Mouse (Mus musculus): Measurements from ENCODE around the gene Elf1.

Gene Elf1

GRCm38 (mm10) chr14:79557796-79558195, 76.8 kb downstream of the Elf1 start:
- in situ Hi-C loops (cut with MboI, MseI), result loop anchor here (25.0 kb wide), 1 partner anchor 170 kb away; the partner anchor contains the start of genes Mtrf1 (in 2 of the 2) and Naa16 (in 2 of the 2)

GRCm38 (mm10) chr14:79562745-79563144, 81.8 kb downstream of the Elf1 start:
- in situ Hi-C loops (cut with MboI, MseI), result loop anchor here (5.0 to 25.0 kb wide), 3 partner anchors 50 to 1868 kb away; partner anchors contain the start of genes Mtrf1 (in 2 of the 2) and Naa16 (in 2 of the 2)

- in situ Hi-C loops (cut with MboI, MseI), result loop anchor here (5.0 to 25.0 kb wide), 3 partner anchors 52 to 1870 kb away; partner anchors contain the start of genes Mtrf1 (in 2 of the 2) and Naa16 (in 2 of the 2)
Observed at GRCm38 (mm10) chr14:79564784-79565183, 83.8 kb downstream of the Elf1 start.

GRCm38 (mm10) chr14:79573482-79574191, 92.6 kb downstream of the Elf1 start:
- in situ Hi-C loops (cut with MboI, MseI), result loop anchor here (5.0 to 25.0 kb wide), 2 partner anchors 86 to 186 kb away; partner anchors contain the start of genes Mtrf1 (in 2 of the 2) and Naa16 (in 2 of the 2)

- in situ Hi-C loops (cut with MboI, MseI), result loop anchor here (5.0 to 25.0 kb wide), 2 partner anchors 87 to 187 kb away; partner anchors contain the start of genes Mtrf1 (in 2 of the 2) and Naa16 (in 2 of the 2)
Observed at GRCm38 (mm10) chr14:79574361-79574760, 93.4 kb downstream of the Elf1 start.

- in situ Hi-C loops (cut with MboI, MseI), result no loop called here
Observed at GRCm38 (mm10) chr14:79583526-79584245, 102.7 kb downstream of the Elf1 start.

- in situ Hi-C loops (cut with MboI, MseI), result no loop called here
Observed at GRCm38 (mm10) chr14:79586499-79587138, 105.6 kb downstream of the Elf1 start.

GRCm38 (mm10) chr14:79587139-79587851, 106.3 kb downstream of the Elf1 start, which contains the start of gene Sugt1:
Sugt1 (plus strand) TSS chr14:79587691.
- in situ Hi-C loops (cut with MboI, MseI), result no loop called here

GRCm38 (mm10) chr14:79587852-79588229, 106.8 kb downstream of the Elf1 start:
- in situ Hi-C loops (cut with MboI, MseI), result no loop called here

- in situ Hi-C loops (cut with MboI, MseI), result no loop called here
Observed at GRCm38 (mm10) chr14:79588534-79588951, 107.5 kb downstream of the Elf1 start.

- in situ Hi-C loops (cut with MboI, MseI), result no loop called here
Observed at GRCm38 (mm10) chr14:79589401-79589800, 108.4 kb downstream of the Elf1 start.

- in situ Hi-C loops (cut with MboI, MseI), result no loop called here
Observed at GRCm38 (mm10) chr14:79590916-79591315, 109.9 kb downstream of the Elf1 start.

GRCm38 (mm10) chr14:79591611-79592010, 110.6 kb downstream of the Elf1 start:
- in situ Hi-C loops (cut with MboI, MseI), result no loop called here

GRCm38 (mm10) chr14:79594069-79594468, 113.1 kb downstream of the Elf1 start:
- in situ Hi-C loops (cut with MboI, MseI), result no loop called here

- in situ Hi-C loops (cut with MboI, MseI), result no loop called here
Observed at GRCm38 (mm10) chr14:79596602-79597001, 115.6 kb downstream of the Elf1 start.

- in situ Hi-C loops (cut with MboI, MseI), result no loop called here
Observed at GRCm38 (mm10) chr14:79605881-79606280, 124.9 kb downstream of the Elf1 start.

GRCm38 (mm10) chr14:79606392-79606791, 125.4 kb downstream of the Elf1 start:
- in situ Hi-C loops (cut with MboI, MseI), result no loop called here

- in situ Hi-C loops (cut with MboI, MseI), result no loop called here
Observed at GRCm38 (mm10) chr14:79606867-79607266, 125.9 kb downstream of the Elf1 start.

GRCm38 (mm10) chr14:79607352-79607751, 126.4 kb downstream of the Elf1 start:
- in situ Hi-C loops (cut with MboI, MseI), result no loop called here

- in situ Hi-C loops (cut with MboI, MseI), result no loop called here
Observed at GRCm38 (mm10) chr14:79608286-79608685, 127.3 kb downstream of the Elf1 start.

Measured in T-helper 17 cell (primary cell).